Mouse (Mus musculus) kidney, adult 2 months (tissue): ENCODE data around the gene Stard8.

Source experiments
- CTCF ChIP-seq: fragments of 200-500 bp; conservative IDR thresholded peaks from 2 replicates; pipeline ENCODE4 v1.5.1; 2011; ENCODE audit warnings: low read depth, mild to moderate bottlenecking, control low read depth, low read length, moderate library complexity, mixed read lengths; ENCODE audit not compliant: insufficient read depth, insufficient read length
- POLR2A ChIP-seq: fragments of 200-500 bp; IDR thresholded peaks from one replicate; pipeline ENCODE4 v1.6.1; 2011; ENCODE audit warnings: low read depth, low read length, control low read depth

GRCm38 (mm10) chrX:99049247-99049646 is 46.2 kb downstream of the Stard8 start:
- TF ChIP-seq CTCF = no peak
- no peak for TF ChIP-seq POLR2A
